Mouse (Mus musculus) lung, embryonic 16.5 days (tissue): Measurements from ENCODE around the gene Pdgfb. TPM values are rescaled to one million over a fixed set of nuclear protein-coding genes. Genes with fewer than 3 reads are reported as not detected.
A peak's percentile ranks its signal among the peaks of the same experiment; 100 is the strongest.

Experiments
- ATAC-seq: fragments of 200-750 bp; cut with Nextera tagmentation; 2 replicates; pipeline ENCODE4 v1.8.0; 2017; ENCODE audit warnings: low read depth, mild to moderate bottlenecking, moderate library complexity
- H3K27ac ChIP-seq: fragments of 300-500 bp; sonication (generic); 2 replicates; pipeline ENCODE4 v1.5.1; 2014; ENCODE audit warnings: mild to moderate bottlenecking, control low read depth, low read length
- H3K27me3 ChIP-seq: fragments of 300-500 bp; sonication (generic); 2 replicates; pipeline ENCODE4 v1.6.1; 2014; ENCODE audit warnings: low read depth, low read length, mixed read lengths; ENCODE audit not compliant: control insufficient read depth, insufficient read depth
- H3K36me3 ChIP-seq: fragments of 300-500 bp; sonication (generic); 2 replicates; pipeline ENCODE4 v1.6.1; 2014; ENCODE audit warnings: low read length; ENCODE audit not compliant: control insufficient read depth, insufficient read depth
- H3K4me1 ChIP-seq: fragments of 300-500 bp; sonication (generic); replicated peaks from 2 replicates; pipeline ENCODE4 v1.6.1; 2014; ENCODE audit warnings: low read length, mixed read lengths; ENCODE audit not compliant: control insufficient read depth, insufficient read depth
- H3K4me2 ChIP-seq: fragments of 300-500 bp; sonication (generic); 2 replicates; pipeline ENCODE4 v1.6.1; 2014; ENCODE audit warnings: low read depth, low read length, control low read depth
- H3K4me3 ChIP-seq: fragments of 300-500 bp; sonication (generic); 2 replicates; pipeline ENCODE4 v1.5.1; 2014; ENCODE audit warnings: mild to moderate bottlenecking, low read length, control low read depth
- H3K9ac ChIP-seq: fragments of 300-500 bp; sonication (generic); 2 replicates; pipeline ENCODE4 v1.6.1; 2014; ENCODE audit warnings: low read length, control low read depth
- H3K9me3 ChIP-seq: fragments of 300-500 bp; sonication (generic); 2 replicates; pipeline ENCODE4 v1.6.1; 2016; ENCODE audit warnings: low read length; ENCODE audit not compliant: control insufficient read depth
- WGBS: fragments of 180-500 bp; shearing (Covaris S2); extraction: QIAGEN DNeasy Blood & Tissue Kit; methylation state at CpG from one replicate; pipeline ENCODE4 v1.1.7; 2014; 5-methylcytosine and 5-hydroxymethylcytosine counted together
- microRNA-seq: library from miRNA; unstranded; fragments of <30 nt; microRNA quantifications from one replicate; pipeline ENCODE4, GENCODE M21; 2016
- polyA plus RNA-seq: library from polyadenylated mRNA; unstranded; fragments of >200 nt; fragmentation: Nextera tagmentation; extraction: Ambion mirVana; gene quantifications from 2 replicates; pipeline ENCODE4 v1.2.1, GENCODE M21; 2015

Pdgfb gene
- polyA plus RNA-seq, 1 experiment from 2014 or later: 7.7 TPM

DNA sequence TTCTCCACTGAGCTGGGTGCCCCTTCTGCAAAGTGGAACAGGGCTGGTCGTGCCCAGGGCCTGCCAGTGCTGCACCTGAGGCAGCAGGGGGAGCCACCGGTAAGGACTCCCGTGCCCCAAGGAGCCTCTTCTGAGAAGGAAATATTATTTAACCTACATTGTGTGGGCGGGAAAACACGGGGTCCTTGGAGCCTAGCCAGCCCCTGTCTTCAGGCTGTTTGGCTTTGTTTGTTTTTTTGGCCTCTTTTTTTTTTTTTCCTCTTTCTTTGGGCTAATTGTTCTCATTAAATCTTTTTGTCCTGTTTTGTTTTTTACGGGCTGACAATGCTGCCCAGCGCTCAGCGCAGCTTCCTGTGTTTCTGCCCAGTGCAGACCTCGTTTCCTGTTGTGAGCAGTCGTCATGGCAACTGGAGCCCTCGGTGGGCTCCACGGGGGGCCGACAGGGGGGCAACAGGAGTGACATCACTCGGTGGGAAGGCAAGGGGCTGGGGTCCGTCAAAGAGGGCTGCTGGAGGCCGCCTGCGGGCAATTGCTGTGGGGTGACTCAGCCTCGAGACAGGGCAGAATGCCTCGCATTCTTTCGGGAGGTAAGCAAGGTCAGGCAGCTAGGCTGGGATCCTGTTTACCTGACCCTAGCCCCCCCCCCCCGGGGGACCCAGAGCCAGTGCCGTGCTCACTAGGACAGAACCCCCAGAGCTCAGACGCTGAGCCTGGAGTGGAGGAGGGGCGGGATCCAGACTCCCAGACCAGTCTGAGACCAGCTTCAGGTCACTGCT lies 64.3 kb downstream of the Pdgfb start:
- H3K4me3 ChIP-seq: peak overlapping the region; percentile 36
- WGBS: 3% methylated on average over 24 of the region's 24 CpGs
- peak overlapping the region; percentile 59 for H3K4me2 ChIP-seq
- no peaks in the 10 kb centered on the region for H3K36me3 ChIP-seq
- H3K9ac ChIP-seq: peak overlapping the region; percentile 63
- no peaks in the 10 kb centered on the region for H3K9me3 ChIP-seq
- H3K27ac ChIP-seq: peak overlapping the region; percentile 60
- H3K27me3 ChIP-seq: no peaks in the 10 kb centered on the region
- peak; percentile 46 for ATAC-seq
- H3K4me1 ChIP-seq: peaks cover 30% of the 10 kb centered on the region

- H3K4me3 ChIP-seq: no peak overlapping the region
- no peaks in the 10 kb centered on the region for H3K36me3 ChIP-seq
- no peak overlapping the region for H3K4me2 ChIP-seq
- WGBS: 52% methylated on average over 6 of the region's 6 CpGs
- no peaks in the 10 kb centered on the region for H3K27me3 ChIP-seq
- peaks cover 28% of the 10 kb centered on the region for H3K4me1 ChIP-seq
- no peak overlapping the region for H3K27ac ChIP-seq
- no peaks in the 10 kb centered on the region for H3K9me3 ChIP-seq
- ATAC-seq: no peak
- H3K9ac ChIP-seq: no peak overlapping the region
These were observed 67.1 kb downstream of the Pdgfb start for GRCm38 (mm10) chr15:79947681-79948080.

- peaks cover 19% of the 10 kb centered on the region for H3K4me1 ChIP-seq
- no peaks in the 10 kb centered on the region for H3K9me3 ChIP-seq
- no peaks in the 10 kb centered on the region for H3K36me3 ChIP-seq
- no peak overlapping the region for H3K4me2 ChIP-seq
- no peaks in the 10 kb centered on the region for H3K27me3 ChIP-seq
- no peak overlapping the region for H3K9ac ChIP-seq
- ATAC-seq: no peak
- H3K4me3 ChIP-seq: no peak overlapping the region
- WGBS: 59% methylated on average over 9 of the region's 9 CpGs
- no peak overlapping the region for H3K27ac ChIP-seq
These were observed 68.0 kb downstream of the Pdgfb start for GRCm38 (mm10) chr15:79946790-79947189.

GRCm38 (mm10) chr15:79946022-79946421 lies 68.8 kb downstream of the Pdgfb start:
- H3K4me1 ChIP-seq: peaks cover 12% of the 10 kb centered on the region
- no peaks in the 10 kb centered on the region for H3K9me3 ChIP-seq
- ATAC-seq: peak; percentile 80
- H3K27ac ChIP-seq: no peak overlapping the region
- H3K9ac ChIP-seq: no peak overlapping the region
- no peak overlapping the region for H3K4me2 ChIP-seq
- H3K27me3 ChIP-seq: no peaks in the 10 kb centered on the region
- no peaks in the 10 kb centered on the region for H3K36me3 ChIP-seq
- 7% methylated on average over 4 of the region's 4 CpGs for WGBS
- H3K4me3 ChIP-seq: no peak overlapping the region

Small RNA genes within 50 kb of the gene (microRNA-seq; reads per million reads assigned to microRNA genes)
- gene Mir7213: 6.5 reads per million, percentile 20 among the genes with 10 or more reads in this experiment

Other genes starting within 250 kb of the Pdgfb start
- gene Dnal4, start 237.1 kb downstream of the Pdgfb start, polyA plus RNA-seq: 66.9 and 72.1 TPM in 2 replicates
- gene Nptxr, start 210.2 kb downstream of the Pdgfb start, polyA plus RNA-seq: 2.2 and 2.4 TPM in 2 replicates
- gene Npcd, start 180.7 kb downstream of the Pdgfb start, polyA plus RNA-seq: 0.39 and 0.60 TPM in 2 replicates
- gene Cbx6, start 180.3 kb downstream of the Pdgfb start, polyA plus RNA-seq: 73.5 and 80.7 TPM in 2 replicates
- gene Apobec3, start 123.3 kb downstream of the Pdgfb start, polyA plus RNA-seq: 43.2 and 52.8 TPM in 2 replicates
- 3.1 and 4.3 TPM in 2 replicates for gene Cbx7, start 43.9 kb downstream of the Pdgfb start, polyA plus RNA-seq
- gene Syngr1, start 76.4 kb upstream of the Pdgfb start, polyA plus RNA-seq: 20.7 and 21.9 TPM in 2 replicates
- 994 and 1,049 TPM in 2 replicates for gene Rpl3, start 76.9 kb upstream of the Pdgfb start, polyA plus RNA-seq
- 31.5 and 33.5 TPM in 2 replicates for gene Tab1, start 118.2 kb upstream of the Pdgfb start, polyA plus RNA-seq
- 3.9 and 4.3 TPM in 2 replicates for gene Mgat3, start 158.7 kb upstream of the Pdgfb start, polyA plus RNA-seq
- 26.7 and 28.4 TPM in 2 replicates for gene Mief1, start 219.0 kb upstream of the Pdgfb start, polyA plus RNA-seq
- gene AC140267.1, start 220.9 kb upstream of the Pdgfb start, polyA plus RNA-seq: not detected in 2 replicates
- 117 and 121 TPM in 2 replicates for gene Atf4, start 240.2 kb upstream of the Pdgfb start, polyA plus RNA-seq
- 40.3 and 44.2 TPM in 2 replicates for gene Rps19bp1, start 249.3 kb upstream of the Pdgfb start, polyA plus RNA-seq